ENCODE assay signal across 8 mouse cellular contexts in the genomic region with DNA sequence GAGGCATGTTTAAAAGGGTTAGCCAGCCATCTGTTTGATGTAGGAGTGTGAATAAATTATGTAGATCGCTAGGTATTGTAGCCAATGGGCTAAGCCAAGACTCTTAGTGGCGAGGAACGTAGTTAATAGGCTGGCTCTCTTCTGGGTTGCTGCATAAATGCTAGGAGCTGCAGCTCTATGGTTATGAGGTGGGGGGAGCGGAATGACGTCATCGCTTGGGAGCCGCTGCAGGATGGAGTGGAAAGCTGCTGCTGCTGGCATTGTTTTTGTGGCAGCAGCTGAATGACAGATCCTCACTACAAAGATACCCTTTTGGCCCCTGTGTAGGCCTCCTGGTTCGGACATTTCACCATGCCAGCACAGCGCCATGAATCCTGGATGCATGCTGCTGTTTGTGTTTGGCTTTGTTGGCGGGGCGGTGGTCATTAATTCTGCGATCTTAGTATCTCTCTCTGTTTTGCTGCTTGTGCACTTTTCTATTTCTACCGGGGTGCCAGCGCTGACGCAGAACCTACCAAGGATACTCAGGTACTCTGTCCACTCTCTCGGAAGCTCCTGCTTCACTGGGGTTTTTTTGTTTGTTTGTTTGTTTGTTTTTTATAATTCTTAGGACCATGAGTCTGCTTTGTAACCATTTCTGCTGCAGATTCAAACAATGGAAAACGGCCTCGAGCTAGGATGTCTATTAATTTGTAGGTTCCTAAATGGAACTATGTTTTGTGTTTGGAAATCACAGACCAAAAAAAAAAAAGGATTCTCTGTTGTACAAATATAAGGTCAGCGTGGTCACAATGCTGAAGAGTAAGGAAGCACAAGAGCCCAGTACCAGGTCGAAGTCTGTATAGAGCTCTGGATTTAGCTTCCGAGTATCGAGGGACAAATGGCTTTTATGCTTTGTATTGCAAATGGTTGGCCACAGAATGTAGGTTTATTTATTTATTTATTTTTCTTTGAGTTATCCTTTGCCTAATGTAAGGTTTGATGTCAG. TPM values are rescaled to one million over a fixed set of nuclear protein-coding genes. Genes with fewer than 3 reads are reported as not detected.
A peak's percentile ranks its signal among the peaks of the same experiment; 100 is the strongest.
DNase-seq lines count a peak whose midpoint lies in the region; ATAC-seq and TF ChIP-seq lines count a peak whose summit lies in the region.

No protein-coding gene starts in this region.

- H3K9ac ChIP-seq in forebrain, embryonic 16.5 days (replicated peaks; ENCODE audit: low read depth, low read length), result peak overlapping the region; percentile 82
- peak overlapping the region; percentile 61 for H3K9ac ChIP-seq in heart, postnatal 0 days (replicated peaks; ENCODE audit: low read depth, low read length)
- H3K9ac ChIP-seq in liver, embryonic 12.5 days, result no peak overlapping the region
- H3K9ac ChIP-seq in neural tube, embryonic 13.5 days, result peak overlapping the region; percentile 90

- H3K36me3 ChIP-seq in G1E (replicated peaks), result peaks cover 35% of the 10 kb centered on the region
- H3K36me3 ChIP-seq in forebrain, embryonic 16.5 days (ENCODE audit: control insufficient read depth, insufficient read depth), result peaks cover 5% of the 10 kb centered on the region
- H3K36me3 ChIP-seq in heart, postnatal 0 days (replicated peaks; ENCODE audit: control insufficient read depth, insufficient read depth, low read length), result peaks cover 11% of the 10 kb centered on the region
- H3K36me3 ChIP-seq in liver, embryonic 12.5 days, result peaks cover 17% of the 10 kb centered on the region
- H3K36me3 ChIP-seq in neural tube, embryonic 13.5 days, result peaks cover 14% of the 10 kb centered on the region

- no peaks in the 10 kb centered on the region for H3K27me3 ChIP-seq in G1E (ENCODE audit: insufficient read depth, low read length)
- H3K27me3 ChIP-seq in cerebellum, adult 2 months (ENCODE audit: control insufficient read depth, insufficient read depth, low read length), result no peaks in the 10 kb centered on the region
- H3K27me3 ChIP-seq in forebrain, embryonic 16.5 days (replicated peaks; ENCODE audit: control insufficient read depth, insufficient read depth, low read length), result no peaks in the 10 kb centered on the region
- no peaks in the 10 kb centered on the region for H3K27me3 ChIP-seq in heart, postnatal 0 days (ENCODE audit: control insufficient read depth, insufficient read depth, low read length)
- no peaks in the 10 kb centered on the region for H3K27me3 ChIP-seq in liver, embryonic 12.5 days (replicated peaks)
- H3K27me3 ChIP-seq in neural tube, embryonic 13.5 days, result no peaks in the 10 kb centered on the region

- WGBS in cerebellum, adult 2 months, result 2% methylated on average over 22 of the region's 22 CpGs
- WGBS in forebrain, embryonic 16.5 days, result under 1% methylated on average over 22 of the region's 22 CpGs
- WGBS in heart, postnatal 0 days, result 7% methylated on average over 22 of the region's 22 CpGs
- WGBS in liver, embryonic 12.5 days (ENCODE audit: insufficient replicate concordance), result 46% methylated on average over 22 of the region's 22 CpGs
- WGBS in neural tube, embryonic 13.5 days, result 1% methylated on average over 22 of the region's 22 CpGs

- TF ChIP-seq CTCF in G1E (IDR thresholded peaks at IDR 0.05; ENCODE audit: low read depth, low read length), result no peak
- TF ChIP-seq CTCF in cerebellum, adult 2 months (IDR thresholded peaks at IDR 0.05; ENCODE audit: borderline replicate concordance, insufficient read depth, low read depth, low read length), result no peak
- no peak for TF ChIP-seq CTCF in heart, postnatal 0 days (IDR thresholded peaks at IDR 0.05; ENCODE audit: low read depth)

- H3K4me2 ChIP-seq in forebrain, embryonic 16.5 days (ENCODE audit: low read length), result peak overlapping the region; percentile 60
- H3K4me2 ChIP-seq in heart, postnatal 0 days (ENCODE audit: low read depth, low read length), result peak overlapping the region; percentile 80
- peak overlapping the region; percentile 52 for H3K4me2 ChIP-seq in liver, embryonic 12.5 days
- H3K4me2 ChIP-seq in neural tube, embryonic 13.5 days, result peak overlapping the region; percentile 78

- H3K4me1 ChIP-seq in G1E (ENCODE audit: insufficient read depth, low read depth, low read length), result 0 out of 2 replicates have a peak, but pooled peaks cover 4% of the 10 kb centered on the region
- H3K4me1 ChIP-seq in cerebellum, adult 2 months (ENCODE audit: control insufficient read depth, insufficient read depth, low read length), result peaks cover 3% of the 10 kb centered on the region; the same call in 1 of the 2 replicates
- peaks cover 16% of the 10 kb centered on the region for H3K4me1 ChIP-seq in forebrain, embryonic 16.5 days (replicated peaks; ENCODE audit: control insufficient read depth, insufficient read depth, low read length)
- H3K4me1 ChIP-seq in heart, postnatal 0 days (ENCODE audit: control insufficient read depth, insufficient read depth), result no peaks in the 10 kb centered on the region
- H3K4me1 ChIP-seq in liver, embryonic 12.5 days, result no peaks in the 10 kb centered on the region
- H3K4me1 ChIP-seq in neural tube, embryonic 13.5 days (replicated peaks), result peaks cover 33% of the 10 kb centered on the region

- ATAC-seq in G1E (ENCODE audit: extremely low read depth, insufficient number of reproducible peaks, low FRiP score, poor library complexity, severe bottlenecking), result 0 out of 2 replicates have a peak, but pooled peaks have one; percentile 34
- ATAC-seq in forebrain, embryonic 16.5 days, result peak; percentile 99
- ATAC-seq in heart, postnatal 0 days (ENCODE audit: insufficient read depth, low read depth), result peak; percentile 99
- ATAC-seq in liver, embryonic 12.5 days, result peak; percentile 71
- peak; percentile 98 for ATAC-seq in neural tube, embryonic 13.5 days (ENCODE audit: low read depth)

- peak overlapping the region; percentile 97 for H3K27ac ChIP-seq in cerebellum, adult 2 months (ENCODE audit: insufficient read depth, low read length)
- peak overlapping the region; percentile 98 for H3K27ac ChIP-seq in forebrain, embryonic 16.5 days (ENCODE audit: low read length)
- H3K27ac ChIP-seq in heart, postnatal 0 days (ENCODE audit: low read depth), result peak overlapping the region; percentile 76
- no peak overlapping the region for H3K27ac ChIP-seq in liver, embryonic 12.5 days
- peak overlapping the region; percentile 97 for H3K27ac ChIP-seq in neural tube, embryonic 13.5 days (replicated peaks)

- TF ChIP-seq POLR2A in cerebellum, adult 2 months (IDR thresholded peaks at IDR 0.05; ENCODE audit: borderline replicate concordance, insufficient read depth, low read length), result peak; percentile 83; the same call in 1 of the 2 replicates

- H3K4me3 ChIP-seq in G1E (ENCODE audit: low read depth, low read length), result no peak overlapping the region
- peak overlapping the region; percentile 99 for H3K4me3 ChIP-seq in cerebellum, adult 2 months (replicated peaks; ENCODE audit: insufficient read depth, low read depth, low read length)
- H3K4me3 ChIP-seq in forebrain, embryonic 16.5 days (replicated peaks; ENCODE audit: low read length), result peak overlapping the region; percentile 73
- H3K4me3 ChIP-seq in heart, postnatal 0 days (ENCODE audit: low read depth, low read length), result peak overlapping the region; percentile 55
- peak overlapping the region; percentile 36 for H3K4me3 ChIP-seq in liver, embryonic 12.5 days
- peak overlapping the region; percentile 67 for H3K4me3 ChIP-seq in neural tube, embryonic 13.5 days

- no peak for TF ChIP-seq EP300 in heart, postnatal 0 days (IDR thresholded peaks at IDR 0.05; ENCODE audit: low read depth)

- no peak for DNase-seq in G1E (ENCODE audit: low spot score)
- peak; percentile 95 to 97 for DNase-seq in cerebellum, adult 2 months
- peak; percentile 90 for DNase-seq in heart, postnatal 0 days (ENCODE audit: low spot score)
- DNase-seq in kidney, postnatal 25 days, result peak; percentile 85 to 90
- DNase-seq in urinary bladder, postnatal 36 days (ENCODE audit: low spot score in 2 of 2), result peak; percentile 15 to 50

- no peaks in the 10 kb centered on the region for H3K9me3 ChIP-seq in G1E (replicated peaks)
- no peaks in the 10 kb centered on the region for H3K9me3 ChIP-seq in forebrain, embryonic 16.5 days (ENCODE audit: control insufficient read depth, low read length)
- H3K9me3 ChIP-seq in heart, postnatal 0 days (replicated peaks; ENCODE audit: control insufficient read depth, low read length), result no peaks in the 10 kb centered on the region
- no peaks in the 10 kb centered on the region for H3K9me3 ChIP-seq in liver, embryonic 12.5 days (replicated peaks)
- no peaks in the 10 kb centered on the region for H3K9me3 ChIP-seq in neural tube, embryonic 13.5 days

RNA-seq across cellular contexts. Expression of a gene that starts 48.4 kb away (rescaled TPM):
- total RNA-seq in G1E (2014; fragmentation: Nextera tagmentation) (60.0 and 65.0 TPM in 2 replicates), G1E (2017) (43.8 and 53.3 TPM in 2 replicates)
- 10.5 and 15.3 TPM in 2 replicates for polyA plus RNA-seq in G1E (2012)
- polyA plus RNA-seq in cerebellum, adult 2 months (2012; rRNA removed), result 134 and 135 TPM in 2 replicates
- polyA plus RNA-seq in forebrain, embryonic 16.5 days (2015; fragmentation: Nextera tagmentation; extraction: Ambion mirVana), result 99.1 and 108 TPM in 2 replicates
- 47.8 and 48.7 TPM in 2 replicates for total RNA-seq in heart, postnatal 0 days (2014; rRNA removed; ENCODE audit: low replicate concordance)
- 39.5 and 40.0 TPM in 2 replicates for polyA plus RNA-seq in heart, postnatal 0 days (2015; fragmentation: Nextera tagmentation; extraction: Ambion mirVana)
- 18.0 and 19.6 TPM in 2 replicates for polyA plus RNA-seq in liver, embryonic 12.5 days (2016; fragmentation: Nextera tagmentation; extraction: Ambion mirVana)
- 82.4 and 83.4 TPM in 2 replicates for polyA plus RNA-seq in neural tube, embryonic 13.5 days (2015; fragmentation: Nextera tagmentation; extraction: Ambion mirVana)

Comparison
In these comparisons a context has a peak if more than half of its experiments do, and no peak if none do; other contexts are left out.
1. ATAC-seq: peak in every context shown above with its lines; median percentile 99 in forebrain, embryonic 16.5 days; 99 in heart, postnatal 0 days; 98 in neural tube, embryonic 13.5 days; 71 in liver, embryonic 12.5 days; 34 in G1E.